Mouse (Mus musculus) G1E (cell line): Measurements from ENCODE around the gene Pot1b.

Experiments used
- CTCF ChIP-seq: IDR thresholded peaks from 2 replicates; pipeline ENCODE4 v1.5.1; 2012; ENCODE audit warnings: low read depth, low read length, inconsistent platforms, mixed read lengths
- GATA2 ChIP-seq: IDR thresholded peaks from 2 replicates; pipeline ENCODE4 v1.6.1; 2012; ENCODE audit warnings: low read depth, low read length, inconsistent platforms, borderline replicate concordance
- POLR2AphosphoS5 ChIP-seq: IDR thresholded peaks from 2 replicates; pipeline ENCODE4 v1.6.1; 2012; ENCODE audit warnings: low read depth, low read length, inconsistent platforms; ENCODE audit not compliant: insufficient replicate concordance
- TAL1 ChIP-seq: conservative IDR thresholded peaks from 2 replicates; pipeline ENCODE4 v1.6.1; 2012; ENCODE audit warnings: low read depth, low read length, inconsistent platforms, mixed read lengths

- TF ChIP-seq CTCF (no peak), TAL1 (no peak), GATA2 (no peak), POLR2AphosphoS5 (no peak)
Observed at GRCm38 (mm10) chr17:55711984-55712811, at the start of gene Pot1b.
